Mouse (Mus musculus) ES-Bruce4 (cell line): Measurements from ENCODE around the gene Tex2.

Experiments used
- CTCF ChIP-seq: IDR thresholded peaks from one replicate; pipeline ENCODE4 v1.8.1; 2011; ENCODE audit warnings: low read depth, low read length
- EP300 ChIP-seq: IDR thresholded peaks from 2 replicates; pipeline ENCODE4 v1.6.1; 2011; ENCODE audit warnings: low read depth, low read length; ENCODE audit not compliant: insufficient read depth
- POLR2A ChIP-seq: IDR thresholded peaks from one replicate; pipeline ENCODE4 v1.8.1; 2011; ENCODE audit warnings: low read length; ENCODE audit not compliant: insufficient read depth

DNA sequence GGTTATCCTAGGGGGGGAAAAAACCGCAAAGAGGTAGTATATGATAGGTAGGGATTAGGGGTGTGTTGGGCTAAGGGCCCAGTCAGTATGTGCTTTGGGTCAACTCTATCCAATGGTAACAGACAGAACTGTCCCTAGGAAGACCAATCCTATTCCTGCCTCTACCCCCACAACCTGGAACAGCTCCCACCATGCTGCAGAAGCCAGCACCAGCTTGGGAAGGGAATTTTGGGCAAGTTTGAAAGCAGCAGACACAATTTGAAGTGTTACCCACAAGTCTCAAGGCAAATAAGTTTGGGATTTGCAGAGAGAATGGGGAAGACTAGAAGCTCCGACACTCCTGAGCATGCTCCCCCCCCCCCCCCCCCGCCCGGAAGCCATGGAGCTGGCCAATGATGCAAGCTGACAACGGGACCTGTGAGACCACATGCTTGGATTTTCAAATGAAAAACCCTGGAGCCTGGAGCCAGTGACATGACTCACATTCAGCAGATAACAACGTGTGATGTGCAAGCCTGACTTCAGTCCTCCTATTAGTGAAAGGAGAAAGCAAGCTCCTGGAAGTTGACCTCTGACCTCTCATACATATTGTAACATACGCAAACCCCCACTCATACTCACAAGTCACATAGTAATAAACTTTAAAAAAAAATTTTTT lies 124.1 kb downstream of the Tex2 start:
- TF ChIP-seq CTCF = no peak
- no peak for TF ChIP-seq POLR2A
- no peak for TF ChIP-seq EP300
